Mouse (Mus musculus) hindbrain, embryonic 14.5 days (tissue): Measurements from ENCODE around the gene Ube2z. TPM values are rescaled to one million over a fixed set of nuclear protein-coding genes. Genes with fewer than 3 reads are reported as not detected.
A peak's percentile ranks its signal among the peaks of the same experiment; 100 is the strongest.

ENCODE experiments used
- ATAC-seq: fragments of 200-750 bp; cut with Nextera tagmentation; 2 replicates; pipeline ENCODE4 v1.8.0; 2017; ENCODE audit warnings: moderate number of reproducible peaks, mild to moderate bottlenecking, moderate TSS enrichment, moderate library complexity; ENCODE audit not compliant: low FRiP score
- DNase-seq: peaks from one replicate; pipeline ENCODE4 v3.0.0-alpha.2; 2015; ENCODE audit warnings: low spot score
- H3K27ac ChIP-seq: fragments of 300-500 bp; sonication (generic); 2 replicates; pipeline ENCODE4 v1.5.1; 2014; ENCODE audit warnings: mild to moderate bottlenecking, moderate library complexity
- H3K27me3 ChIP-seq: fragments of 300-500 bp; sonication (generic); 2 replicates; pipeline ENCODE4 v1.6.1; 2014; ENCODE audit warnings: mild to moderate bottlenecking, low read length, mixed read lengths; ENCODE audit not compliant: control insufficient read depth, insufficient read depth
- H3K36me3 ChIP-seq: fragments of 300-500 bp; sonication (generic); replicated peaks from 2 replicates; pipeline ENCODE4 v1.6.1; 2014; ENCODE audit not compliant: control insufficient read depth, insufficient read depth
- H3K4me1 ChIP-seq: fragments of 300-500 bp; sonication (generic); replicated peaks from 2 replicates; pipeline ENCODE4 v1.6.1; 2014; ENCODE audit warnings: antibody characterized with exemption, low read length, mixed read lengths; ENCODE audit not compliant: control insufficient read depth, insufficient read depth
- H3K4me2 ChIP-seq: fragments of 300-500 bp; sonication (generic); replicated peaks from 2 replicates; pipeline ENCODE4 v1.6.1; 2014; ENCODE audit warnings: mild to moderate bottlenecking, moderate library complexity
- H3K4me3 ChIP-seq: fragments of 300-500 bp; sonication (generic); replicated peaks from 2 replicates; pipeline ENCODE4 v1.5.1; 2014; ENCODE audit warnings: mild to moderate bottlenecking, low read length
- H3K9ac ChIP-seq: fragments of 300-500 bp; sonication (generic); 2 replicates; pipeline ENCODE4 v1.6.1; 2014
- H3K9me3 ChIP-seq: fragments of 300-500 bp; sonication (generic); 2 replicates; pipeline ENCODE4 v1.6.1; 2016; ENCODE audit warnings: low read length; ENCODE audit not compliant: control insufficient read depth
- WGBS: fragments of 180-500 bp; shearing (Covaris S2); extraction: QIAGEN DNeasy Blood & Tissue Kit; methylation state at CpG from one replicate; pipeline ENCODE4 v1.1.7; 2014; 5-methylcytosine and 5-hydroxymethylcytosine counted together
- polyA plus RNA-seq: library from polyadenylated mRNA; unstranded; fragments of >200 nt; fragmentation: Nextera tagmentation; extraction: Ambion mirVana; gene quantifications from 2 replicates; pipeline ENCODE4 v1.2.1, GENCODE M21; 2014

The Ube2z gene
- polyA plus RNA-seq, 1 experiment from 2014 or later: 32.3 TPM

GRCm38 (mm10) chr11:96070353-96070752 is 5.2 kb upstream of the Ube2z start:
- no peak overlapping the region for H3K4me3 ChIP-seq
- H3K36me3 ChIP-seq: peaks cover 20% of the 10 kb centered on the region
- ATAC-seq (no peak), DNase-seq (no peak)
- peaks cover 19% of the 10 kb centered on the region for H3K4me1 ChIP-seq
- WGBS: 89% methylated on average over 7 of the region's 7 CpGs
- H3K9ac ChIP-seq: no peak overlapping the region
- H3K27me3 ChIP-seq: no peaks in the 10 kb centered on the region
- no peak overlapping the region for H3K27ac ChIP-seq
- no peak overlapping the region for H3K4me2 ChIP-seq
- no peaks in the 10 kb centered on the region for H3K9me3 ChIP-seq

GRCm38 (mm10) chr11:96068231-96068630 is 3.0 kb upstream of the Ube2z start:
- H3K9me3 ChIP-seq: no peaks in the 10 kb centered on the region

GRCm38 (mm10) chr11:96064521-96065214 is 520 bp downstream of the Ube2z start:
- Histone ChIP-seq H3K4me1 (peaks cover 22% of the 10 kb centered on the region), H3K9ac (peak overlapping the region; percentile 89), H3K27ac (peak overlapping the region; percentile 81), H3K9me3 (no peaks in the 10 kb centered on the region), H3K4me3 (peak overlapping the region; percentile 84), H3K27me3 (no peaks in the 10 kb centered on the region), H3K36me3 (peaks cover 13% of the 10 kb centered on the region), H3K4me2 (peak overlapping the region; percentile 61)
- DNase-seq (no peak), ATAC-seq (peak; percentile 47)
- under 1% methylated on average over 52 of the region's 64 CpGs for WGBS

More at GRCm38 (mm10) chr11:96068231-96068630, 3.0 kb upstream of the Ube2z start:
- H3K4me2 ChIP-seq: no peak overlapping the region
- DNase-seq (no peak), ATAC-seq (no peak)
- no peak overlapping the region for H3K27ac ChIP-seq
- H3K36me3 ChIP-seq: peaks cover 20% of the 10 kb centered on the region
- H3K4me3 ChIP-seq: no peak overlapping the region
- WGBS: 71% methylated on average over 5 of the region's 5 CpGs
- H3K4me1 ChIP-seq: peaks cover 16% of the 10 kb centered on the region
- H3K9ac ChIP-seq: no peak overlapping the region
- no peaks in the 10 kb centered on the region for H3K27me3 ChIP-seq

- no peak overlapping the region for H3K9ac ChIP-seq
- H3K4me1 ChIP-seq: peaks cover 6% of the 10 kb centered on the region
- ATAC-seq (no peak), DNase-seq (no peak)
- H3K27me3 ChIP-seq: no peaks in the 10 kb centered on the region
- 93% methylated on average over 4 of the region's 4 CpGs for WGBS
- no peak overlapping the region for H3K4me2 ChIP-seq
- H3K9me3 ChIP-seq: no peaks in the 10 kb centered on the region
- H3K4me3 ChIP-seq: no peak overlapping the region
- H3K27ac ChIP-seq: no peak overlapping the region
- peaks cover 75% of the 10 kb centered on the region for H3K36me3 ChIP-seq
Measured at GRCm38 (mm10) chr11:96058309-96058708, 6.9 kb downstream of the Ube2z start.

- H3K4me2 ChIP-seq: no peak overlapping the region
- H3K27me3 ChIP-seq: no peaks in the 10 kb centered on the region
- no peak for DNase-seq
- H3K4me1 ChIP-seq: no peaks in the 10 kb centered on the region
- no peak for ATAC-seq
- H3K4me3 ChIP-seq: no peak overlapping the region
- no peak overlapping the region for H3K9ac ChIP-seq
- no peaks in the 10 kb centered on the region for H3K9me3 ChIP-seq
- peaks cover 96% of the 10 kb centered on the region for H3K36me3 ChIP-seq
- H3K27ac ChIP-seq: no peak overlapping the region
- WGBS: 97% methylated on average over 3 of the region's 3 CpGs
Measured at GRCm38 (mm10) chr11:96050854-96051253, 14.3 kb downstream of the Ube2z start.

- no peaks in the 10 kb centered on the region for H3K9me3 ChIP-seq
- H3K4me2 ChIP-seq: no peak overlapping the region
- DNase-seq (no peak), ATAC-seq (no peak)
- no peak overlapping the region for H3K27ac ChIP-seq
- H3K4me1 ChIP-seq: no peaks in the 10 kb centered on the region
- 78% methylated on average over 4 of the region's 4 CpGs for WGBS
- H3K27me3 ChIP-seq: no peaks in the 10 kb centered on the region
- H3K4me3 ChIP-seq: no peak overlapping the region
- peaks cover 95% of the 10 kb centered on the region for H3K36me3 ChIP-seq
- no peak overlapping the region for H3K9ac ChIP-seq
Measured at GRCm38 (mm10) chr11:96049939-96050338, 15.2 kb downstream of the Ube2z start.

GRCm38 (mm10) chr11:96047469-96048373 is 17.5 kb downstream of the Ube2z start:
- peaks cover 95% of the 10 kb centered on the region for H3K36me3 ChIP-seq
- DNase-seq: no peak

GRCm38 (mm10) chr11:96046793-96047192 is 18.4 kb downstream of the Ube2z start:
- peaks cover 91% of the 10 kb centered on the region for H3K36me3 ChIP-seq
- no peak for DNase-seq
- WGBS: 86% methylated on average over 2 of the region's 2 CpGs

More at GRCm38 (mm10) chr11:96047469-96048373, 17.5 kb downstream of the Ube2z start:
- no peak overlapping the region for H3K4me3 ChIP-seq
- no peak overlapping the region for H3K27ac ChIP-seq
- no peaks in the 10 kb centered on the region for H3K27me3 ChIP-seq
- no peak overlapping the region for H3K4me2 ChIP-seq
- no peak overlapping the region for H3K9ac ChIP-seq
- WGBS: 90% methylated on average over 4 of the region's 4 CpGs
- ATAC-seq: no peak
- H3K9me3 ChIP-seq: no peaks in the 10 kb centered on the region
- no peaks in the 10 kb centered on the region for H3K4me1 ChIP-seq

GRCm38 (mm10) chr11:96046028-96046427 is 19.2 kb downstream of the Ube2z start:
- DNase-seq: no peak
- Histone ChIP-seq H3K27me3 (no peaks in the 10 kb centered on the region), H3K9me3 (no peaks in the 10 kb centered on the region), H3K9ac (no peak overlapping the region), H3K4me3 (no peak overlapping the region), H3K36me3 (peaks cover 89% of the 10 kb centered on the region), H3K4me2 (no peak overlapping the region), H3K27ac (no peak overlapping the region), H3K4me1 (no peaks in the 10 kb centered on the region)
- WGBS: 89% methylated on average over 8 of the region's 8 CpGs
- no peak for ATAC-seq

More at GRCm38 (mm10) chr11:96046793-96047192, 18.4 kb downstream of the Ube2z start:
- no peak overlapping the region for H3K4me3 ChIP-seq
- H3K27me3 ChIP-seq: no peaks in the 10 kb centered on the region
- no peak overlapping the region for H3K9ac ChIP-seq
- no peaks in the 10 kb centered on the region for H3K9me3 ChIP-seq
- no peak for ATAC-seq
- no peak overlapping the region for H3K27ac ChIP-seq
- no peak overlapping the region for H3K4me2 ChIP-seq
- no peaks in the 10 kb centered on the region for H3K4me1 ChIP-seq
